Mouse (Mus musculus) cerebellum, adult 18-20 months (tissue): Measurements from ENCODE around the gene Stk31.
"Not testable (repeated sequence)": the region's sequence is repeated elsewhere in the genome, so short reads cannot be mapped to it uniquely, and the experiment has no call there.

Experiments used
- DNase-seq, 2 experiments: peaks; one replicate each; pipeline ENCODE4 v3.0.0; 2021

Stk31 gene

GRCm38 (mm10) chr6:49395316-49395715 lies at the start of gene Stk31:
TSS of gene Stk31 (plus strand) at chr6:49395604.
- DNase-seq = peak in 1 of 2 experiments; percentile 3

GRCm38 (mm10) chr6:49349826-49350225 lies 45.6 kb upstream of the Stk31 start:
- no peak for DNase-seq

GRCm38 (mm10) chr6:49354613-49355012 lies 40.8 kb upstream of the Stk31 start:
- no peak for DNase-seq

GRCm38 (mm10) chr6:49355171-49355570 lies 40.2 kb upstream of the Stk31 start:
- DNase-seq = no peak

- DNase-seq = no peak
Measured at GRCm38 (mm10) chr6:49360420-49360819, 35.0 kb upstream of the Stk31 start.

- DNase-seq = peak; percentile 74 to 85
Measured at GRCm38 (mm10) chr6:49367159-49368054, 28.0 kb upstream of the Stk31 start, which contains the start of gene Fam221a. TSS of gene Fam221a (plus strand) at chr6:49367739.

- no peak for DNase-seq
Measured at GRCm38 (mm10) chr6:49368212-49368611, 27.2 kb upstream of the Stk31 start.

- no peak for DNase-seq
Measured at GRCm38 (mm10) chr6:49372705-49373104, 22.7 kb upstream of the Stk31 start.

GRCm38 (mm10) chr6:49373943-49374342 lies 21.5 kb upstream of the Stk31 start:
- DNase-seq = no peak

- DNase-seq = no peak
Measured at GRCm38 (mm10) chr6:49378328-49378727, 17.1 kb upstream of the Stk31 start.

GRCm38 (mm10) chr6:49394276-49394675 lies 1.1 kb upstream of the Stk31 start:
- no peak for DNase-seq

- DNase-seq = no peak
Measured at GRCm38 (mm10) chr6:49397466-49397865, 2.1 kb downstream of the Stk31 start.

GRCm38 (mm10) chr6:49398365-49398764 lies 3.0 kb downstream of the Stk31 start:
- no peak for DNase-seq

- no peak for DNase-seq
Measured at GRCm38 (mm10) chr6:49410830-49411229, 15.4 kb downstream of the Stk31 start.

- not testable (repeated sequence) for DNase-seq
Measured at GRCm38 (mm10) chr6:49412967-49413366, 17.6 kb downstream of the Stk31 start.

- no peak for DNase-seq
Measured at GRCm38 (mm10) chr6:49415971-49416370, 20.6 kb downstream of the Stk31 start.

GRCm38 (mm10) chr6:49437306-49437705 lies 41.9 kb downstream of the Stk31 start:
- no peak for DNase-seq

- no peak for DNase-seq
Measured at GRCm38 (mm10) chr6:49458112-49458511, 62.7 kb downstream of the Stk31 start.

- no peak for DNase-seq
Measured at GRCm38 (mm10) chr6:49483205-49483604, 87.8 kb downstream of the Stk31 start.

GRCm38 (mm10) chr6:49491526-49491925 lies 96.1 kb downstream of the Stk31 start:
- no peak for DNase-seq

- peak; percentile 55 to 80 for DNase-seq
Measured at GRCm38 (mm10) chr6:49519053-49519452, 123.6 kb downstream of the Stk31 start.
